Mouse (Mus musculus): ENCODE measurements around the gene Thbs2. TPM values are rescaled to one million over a fixed set of nuclear protein-coding genes. Genes with fewer than 3 reads are reported as not detected.

Thbs2 gene
- 2.2 and 7.4 TPM in 2 replicates for polyA plus RNA-seq (2016; fragmentation: Nextera tagmentation; extraction: Ambion mirVana)

DNA sequence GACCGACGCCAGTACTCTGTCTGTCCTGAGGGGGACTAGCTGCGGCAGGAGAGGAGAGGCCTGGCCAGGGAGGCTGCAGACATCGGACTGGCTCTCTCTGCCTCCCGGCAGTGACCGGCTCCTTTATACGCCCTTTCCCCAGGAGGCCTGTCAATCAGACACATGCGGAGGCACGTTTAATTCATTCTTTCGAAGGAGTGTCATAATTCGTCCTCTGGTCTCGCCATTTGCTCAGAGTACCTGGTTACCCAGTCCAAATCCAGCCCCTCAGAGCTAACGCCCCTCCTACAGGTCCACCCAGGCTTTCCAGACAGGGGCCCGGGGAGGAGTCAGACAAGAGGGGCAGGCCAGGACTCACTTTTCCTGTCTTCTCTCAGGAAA lies at the start of gene Thbs2:
Gene Thbs2, minus strand, starts transcription at position 242 of the 381 bp plus-strand sequence.
- peaks cover 6% of the 10 kb centered on the region; the same call in 1 of the 2 replicates for H3K27me3 ChIP-seq (ENCODE audit: insufficient read depth, poor library complexity, severe bottlenecking)
- peak within 1 kb of the TSS; percentile 69 for H3K27ac ChIP-seq
- H3K4me1 ChIP-seq (replicated peaks) = peaks cover 23% of the 10 kb centered on the region
- DNase-seq (ENCODE audit: low spot score) = peak; percentile 63
- H3K36me3 ChIP-seq = no peaks in the 10 kb centered on the region
- peak within 1 kb of the TSS; percentile 45 for H3K4me3 ChIP-seq
- under 1% methylated on average over 14 of the region's 14 CpGs for WGBS
- no peaks in the 10 kb centered on the region for H3K9me3 ChIP-seq

DNA sequence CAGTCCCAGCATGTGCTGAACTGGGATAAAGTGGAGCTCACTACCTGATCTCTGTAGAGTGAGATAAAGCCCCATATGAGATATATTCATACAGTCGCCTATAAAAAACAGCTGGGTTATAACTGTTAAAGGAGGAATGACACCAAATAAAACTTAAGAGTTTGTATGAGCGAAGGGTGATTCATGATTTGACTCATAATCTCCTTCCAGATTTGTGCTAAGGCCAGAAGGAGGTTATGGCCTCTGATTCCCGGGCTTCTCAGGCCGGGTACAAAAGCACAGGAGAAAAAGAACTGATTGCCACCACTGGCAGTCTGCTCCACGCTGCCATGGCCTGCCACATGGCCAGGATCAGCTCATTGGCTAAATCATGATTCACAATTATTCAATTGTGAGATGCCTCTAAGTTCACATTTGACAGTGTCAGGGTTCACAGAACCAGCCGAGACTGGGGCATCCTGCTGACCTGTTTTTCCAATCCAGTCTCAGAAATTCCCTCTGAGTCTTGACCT lies 41.5 kb upstream of the Thbs2 start:
- H3K36me3 ChIP-seq = no peaks in the 10 kb centered on the region
- H3K4me3 ChIP-seq = no peak overlapping the region
- no peak overlapping the region for H3K27ac ChIP-seq
- no peaks in the 10 kb centered on the region for H3K27me3 ChIP-seq (ENCODE audit: insufficient read depth, poor library complexity, severe bottlenecking)
- 74% methylated on average over 6 of the region's 6 CpGs for WGBS
- peaks cover 11% of the 10 kb centered on the region; the same call in 1 of the 2 replicates for H3K4me1 ChIP-seq (replicated peaks)
- H3K9me3 ChIP-seq = no peaks in the 10 kb centered on the region
- DNase-seq (ENCODE audit: low spot score) = no peak

DNA sequence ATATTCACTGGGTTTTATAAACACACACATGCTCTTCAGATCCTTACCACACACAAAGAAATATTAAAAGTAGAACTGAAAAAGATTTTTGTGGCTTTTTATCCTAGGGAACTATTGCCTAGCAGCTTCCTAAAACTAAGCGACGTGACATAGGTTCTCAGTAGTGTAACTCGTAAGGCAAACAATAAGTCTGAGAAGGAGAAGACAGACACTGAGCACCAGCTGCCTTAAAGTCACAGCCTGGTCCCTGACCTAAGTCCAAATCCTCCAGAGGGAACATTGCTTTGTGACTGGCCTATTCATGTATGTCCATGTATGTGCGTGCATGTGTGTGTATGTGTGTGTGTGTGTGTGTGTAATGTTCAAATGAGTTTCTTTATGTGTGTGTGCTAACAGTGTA lies 40.3 kb upstream of the Thbs2 start:
- 71% methylated on average over 4 of the region's 4 CpGs for WGBS
- no peaks in the 10 kb centered on the region for H3K36me3 ChIP-seq
- no peak overlapping the region for H3K4me3 ChIP-seq
- H3K9me3 ChIP-seq = no peaks in the 10 kb centered on the region
- no peaks in the 10 kb centered on the region for H3K27me3 ChIP-seq (ENCODE audit: insufficient read depth, poor library complexity, severe bottlenecking)
- peaks cover 11% of the 10 kb centered on the region; the same call in 1 of the 2 replicates for H3K4me1 ChIP-seq (replicated peaks)
- H3K27ac ChIP-seq = no peak overlapping the region
- DNase-seq (ENCODE audit: low spot score) = no peak

DNA sequence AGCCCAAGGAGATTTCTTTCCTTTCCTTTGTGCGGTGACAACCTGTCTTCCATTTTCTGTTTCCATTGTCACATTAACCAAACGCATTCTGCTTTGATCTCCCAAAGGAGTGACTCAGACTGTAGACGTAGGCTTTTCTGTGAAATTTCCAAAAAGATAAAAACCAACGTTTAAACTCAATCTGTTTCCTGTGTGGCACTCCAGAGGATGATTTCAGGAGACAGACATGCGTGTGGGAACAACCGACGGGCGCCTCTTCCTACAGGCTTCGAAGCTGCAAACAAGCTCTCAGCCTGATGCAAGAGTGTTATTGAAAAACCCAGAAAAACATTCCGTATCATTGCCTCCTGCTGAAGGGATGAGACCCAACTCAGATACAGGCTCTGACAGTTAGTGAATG lies 39.9 kb upstream of the Thbs2 start:
- Histone ChIP-seq H3K36me3 (no peaks in the 10 kb centered on the region), H3K4me3 (no peak overlapping the region), H3K4me1 (replicated peaks) (peaks cover 11% of the 10 kb centered on the region; the same call in 1 of the 2 replicates), H3K27ac (no peak overlapping the region), H3K9me3 (no peaks in the 10 kb centered on the region), H3K27me3 (ENCODE audit: insufficient read depth, poor library complexity, severe bottlenecking) (no peaks in the 10 kb centered on the region)
- DNase-seq (ENCODE audit: low spot score) = no peak
- WGBS = 67% methylated on average over 10 of the region's 10 CpGs

DNA sequence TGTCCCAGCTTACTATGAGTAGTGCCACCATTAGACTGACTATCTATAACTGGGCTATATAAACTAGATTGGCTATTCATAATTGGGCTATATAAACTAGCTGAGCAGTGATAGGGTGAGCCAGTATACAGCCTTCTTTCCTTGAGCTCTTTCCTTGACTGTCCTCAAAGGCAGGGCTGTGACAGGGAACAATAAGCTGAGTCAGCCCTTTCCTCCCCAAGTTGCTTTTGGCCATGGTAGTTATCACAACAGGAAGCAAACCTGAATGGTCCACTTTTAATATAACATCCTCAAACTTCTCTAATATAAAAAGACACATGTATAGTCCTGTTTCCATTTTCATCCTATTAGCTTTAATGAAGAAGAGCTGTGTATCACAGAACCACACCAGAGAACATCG lies 39.0 kb upstream of the Thbs2 start:
- H3K9me3 ChIP-seq = no peaks in the 10 kb centered on the region

DNA sequence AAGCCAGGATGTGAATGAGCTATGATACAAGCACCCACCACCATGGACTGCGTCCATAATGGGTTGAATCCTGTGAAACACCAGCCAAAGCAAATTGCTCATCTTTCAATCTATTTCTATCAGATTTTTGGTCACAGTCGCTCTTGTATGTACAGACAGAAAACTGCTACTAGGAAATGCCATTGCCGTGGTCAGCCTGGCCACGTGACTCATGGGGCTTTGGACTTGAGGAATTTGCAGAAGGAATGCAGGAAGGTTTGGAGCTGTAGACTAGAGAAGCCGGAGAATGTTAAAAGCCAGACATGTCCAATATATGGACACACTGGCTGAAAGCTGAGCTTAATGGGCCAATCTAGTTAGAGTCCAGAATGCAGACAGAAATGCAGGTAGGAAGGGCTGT lies 36.6 kb upstream of the Thbs2 start:
- H3K36me3 ChIP-seq = no peaks in the 10 kb centered on the region
- H3K27me3 ChIP-seq (ENCODE audit: insufficient read depth, poor library complexity, severe bottlenecking) = no peaks in the 10 kb centered on the region
- no peak for DNase-seq (ENCODE audit: low spot score)
- H3K9me3 ChIP-seq = no peaks in the 10 kb centered on the region
- WGBS = 84% methylated on average over 5 of the region's 5 CpGs
- H3K4me1 ChIP-seq (replicated peaks) = peaks cover 17% of the 10 kb centered on the region
- no peak overlapping the region for H3K27ac ChIP-seq
- H3K4me3 ChIP-seq = no peak overlapping the region

More for the DNA sequence above, 39.0 kb upstream of the Thbs2 start:
- H3K36me3 ChIP-seq = no peaks in the 10 kb centered on the region
- no peak overlapping the region for H3K4me3 ChIP-seq
- WGBS = 94% methylated on average over 1 of the region's 1 CpGs
- H3K27me3 ChIP-seq (ENCODE audit: insufficient read depth, poor library complexity, severe bottlenecking) = no peaks in the 10 kb centered on the region
- H3K27ac ChIP-seq = no peak overlapping the region
- DNase-seq (ENCODE audit: low spot score) = no peak
- H3K4me1 ChIP-seq (replicated peaks) = peaks cover 13% of the 10 kb centered on the region

DNA sequence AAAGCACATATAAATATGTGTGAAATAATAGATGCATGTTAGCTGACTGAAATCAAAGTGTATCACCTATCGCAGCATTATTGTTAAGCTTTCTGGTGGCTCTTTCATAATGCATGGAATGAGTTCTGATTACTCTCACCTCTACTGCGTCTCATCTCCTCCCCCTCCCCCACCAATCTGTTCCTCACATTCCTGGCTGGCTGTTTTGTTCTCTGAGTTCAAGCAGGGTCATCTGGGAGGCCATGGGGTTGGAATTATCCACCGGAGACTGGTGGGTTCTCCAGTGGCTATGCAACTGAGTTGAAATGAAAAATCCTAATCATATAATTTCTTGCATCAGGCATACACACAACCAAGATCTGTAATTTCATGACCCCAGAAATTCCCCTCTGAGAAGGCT lies 33.4 kb upstream of the Thbs2 start:
- DNase-seq (ENCODE audit: low spot score) = no peak

DNA sequence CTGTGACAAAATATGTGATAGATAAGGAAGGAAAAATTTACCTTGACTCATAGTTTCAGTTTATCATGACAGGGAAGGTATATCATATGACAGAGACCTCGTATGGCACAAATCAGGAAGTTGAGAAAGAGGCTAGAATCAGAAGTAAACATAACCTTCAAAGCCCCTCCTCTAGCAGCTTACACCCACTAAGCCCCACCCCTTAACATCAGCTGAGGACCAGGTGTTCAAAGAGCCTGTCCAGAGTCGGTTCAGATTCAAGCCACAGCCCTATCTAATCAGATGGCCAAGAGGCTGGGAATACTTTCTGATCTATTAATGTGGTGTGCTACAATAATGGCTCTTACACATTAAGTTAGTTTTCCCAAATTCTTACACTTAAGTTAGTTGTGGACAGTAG lies 30.8 kb upstream of the Thbs2 start:
- H3K4me1 ChIP-seq (replicated peaks) = peaks cover 10% of the 10 kb centered on the region
- 69% methylated on average over 2 of the region's 2 CpGs for WGBS
- H3K27me3 ChIP-seq (ENCODE audit: insufficient read depth, poor library complexity, severe bottlenecking) = no peaks in the 10 kb centered on the region
- no peak overlapping the region for H3K4me3 ChIP-seq
- no peaks in the 10 kb centered on the region for H3K9me3 ChIP-seq
- no peak overlapping the region for H3K27ac ChIP-seq
- no peaks in the 10 kb centered on the region for H3K36me3 ChIP-seq
- no peak for DNase-seq (ENCODE audit: low spot score)

More for the DNA sequence above, 33.4 kb upstream of the Thbs2 start:
- Histone ChIP-seq H3K27ac (no peak overlapping the region), H3K4me3 (no peak overlapping the region), H3K4me1 (replicated peaks) (peaks cover 10% of the 10 kb centered on the region), H3K9me3 (no peaks in the 10 kb centered on the region), H3K36me3 (no peaks in the 10 kb centered on the region), H3K27me3 (ENCODE audit: insufficient read depth, poor library complexity, severe bottlenecking) (no peaks in the 10 kb centered on the region)
- WGBS = 27% methylated on average over 3 of the region's 3 CpGs

DNA sequence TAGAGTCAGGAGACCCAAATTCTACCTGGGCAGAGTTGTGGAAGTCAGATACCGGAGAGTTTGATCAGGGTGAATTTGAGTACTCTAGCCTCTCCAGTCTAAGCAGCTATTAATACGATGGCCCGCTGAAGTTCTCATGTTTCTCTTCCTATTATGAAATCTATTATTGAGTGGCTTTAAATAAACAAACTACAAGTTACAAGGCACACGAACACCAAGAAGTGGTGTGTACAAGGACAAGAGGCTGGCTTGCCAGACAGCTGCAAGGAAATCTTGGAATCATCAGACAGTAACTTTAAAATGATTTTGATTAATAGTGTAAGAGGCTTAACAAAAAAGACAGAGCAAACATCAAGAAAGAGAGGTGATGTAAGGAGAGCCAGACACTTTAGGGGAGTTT lies 27.3 kb upstream of the Thbs2 start:
- Histone ChIP-seq H3K9me3 (no peaks in the 10 kb centered on the region), H3K4me1 (replicated peaks) (peaks cover 11% of the 10 kb centered on the region), H3K36me3 (no peaks in the 10 kb centered on the region), H3K27ac (no peak overlapping the region), H3K27me3 (ENCODE audit: insufficient read depth, poor library complexity, severe bottlenecking) (no peaks in the 10 kb centered on the region), H3K4me3 (no peak overlapping the region)
- DNase-seq (ENCODE audit: low spot score) = no peak
- WGBS = 87% methylated on average over 4 of the region's 4 CpGs

DNA sequence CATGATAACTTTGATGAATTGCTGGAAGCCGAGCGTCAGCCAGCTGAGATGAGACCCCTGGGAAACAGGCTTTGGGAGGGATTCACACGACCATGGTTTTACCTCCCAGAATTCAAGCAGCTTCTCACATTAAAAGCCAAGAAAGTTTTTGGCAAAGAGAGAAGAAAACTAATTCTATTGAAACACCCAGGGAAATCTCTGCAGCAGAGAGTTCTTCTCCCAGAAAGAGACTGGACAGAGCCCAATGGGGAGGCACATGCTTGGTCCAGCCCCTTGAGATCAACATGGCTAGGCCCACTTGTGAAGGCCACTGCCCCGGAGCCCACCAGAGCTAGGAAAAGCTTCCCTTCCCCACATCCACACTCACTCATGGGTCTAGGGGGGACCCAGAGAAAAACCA lies 26.9 kb upstream of the Thbs2 start:
- Histone ChIP-seq H3K27ac (no peak overlapping the region), H3K36me3 (no peaks in the 10 kb centered on the region), H3K27me3 (ENCODE audit: insufficient read depth, poor library complexity, severe bottlenecking) (no peaks in the 10 kb centered on the region), H3K4me1 (replicated peaks) (peaks cover 11% of the 10 kb centered on the region), H3K9me3 (no peaks in the 10 kb centered on the region), H3K4me3 (no peak overlapping the region)
- no peak for DNase-seq (ENCODE audit: low spot score)
- WGBS = 91% methylated on average over 4 of the region's 4 CpGs

DNA sequence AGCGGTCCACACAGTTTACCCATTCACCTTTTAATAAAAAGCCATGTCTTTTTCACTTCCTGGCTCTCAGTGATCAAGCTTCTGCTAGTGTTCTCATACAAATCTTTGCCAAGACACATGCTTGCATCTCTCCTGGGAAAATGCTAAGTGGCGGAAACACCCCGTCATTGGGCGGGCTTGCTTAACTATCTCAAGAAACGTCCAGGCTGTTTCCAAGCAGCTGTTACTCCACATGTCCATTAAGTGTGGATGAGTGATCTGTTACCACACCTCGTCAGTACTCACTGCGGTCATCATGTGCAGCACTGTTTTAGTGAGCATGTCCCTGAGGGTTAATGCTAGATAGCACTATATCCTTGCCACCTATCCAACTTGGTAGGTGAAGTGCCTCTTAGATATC lies 26.2 kb upstream of the Thbs2 start:
- H3K27ac ChIP-seq = no peak overlapping the region
- DNase-seq (ENCODE audit: low spot score) = no peak
- no peaks in the 10 kb centered on the region for H3K9me3 ChIP-seq
- peaks cover 17% of the 10 kb centered on the region for H3K4me1 ChIP-seq (replicated peaks)
- no peaks in the 10 kb centered on the region for H3K36me3 ChIP-seq
- no peaks in the 10 kb centered on the region for H3K27me3 ChIP-seq (ENCODE audit: insufficient read depth, poor library complexity, severe bottlenecking)
- WGBS = 83% methylated on average over 7 of the region's 7 CpGs
- no peak overlapping the region for H3K4me3 ChIP-seq

DNA sequence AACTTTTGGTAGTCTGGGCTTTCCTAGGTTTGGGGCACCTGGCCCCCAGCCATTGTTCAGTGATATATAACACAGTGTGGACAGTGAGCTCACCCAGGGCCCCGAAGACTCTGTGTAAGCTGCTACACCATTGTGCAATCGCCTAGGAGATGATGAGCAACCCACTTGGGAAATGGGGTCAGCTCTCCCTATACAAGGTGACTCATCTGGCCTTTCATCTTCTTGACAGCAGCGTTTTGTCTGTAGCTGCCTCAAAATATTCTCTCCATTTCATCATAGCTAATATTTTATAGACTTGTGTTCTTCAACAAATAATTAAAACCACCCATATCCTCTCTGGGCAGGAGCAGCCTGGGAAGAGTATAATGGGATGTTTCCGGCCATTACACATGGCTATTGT lies 24.8 kb upstream of the Thbs2 start:
- no peaks in the 10 kb centered on the region for H3K27me3 ChIP-seq (ENCODE audit: insufficient read depth, poor library complexity, severe bottlenecking)
- no peaks in the 10 kb centered on the region for H3K36me3 ChIP-seq
- no peak overlapping the region for H3K4me3 ChIP-seq
- no peak for DNase-seq (ENCODE audit: low spot score)
- H3K9me3 ChIP-seq = no peaks in the 10 kb centered on the region
- no peak overlapping the region for H3K27ac ChIP-seq
- peaks cover 29% of the 10 kb centered on the region for H3K4me1 ChIP-seq (replicated peaks)
- 45% methylated on average over 4 of the region's 4 CpGs for WGBS

DNA sequence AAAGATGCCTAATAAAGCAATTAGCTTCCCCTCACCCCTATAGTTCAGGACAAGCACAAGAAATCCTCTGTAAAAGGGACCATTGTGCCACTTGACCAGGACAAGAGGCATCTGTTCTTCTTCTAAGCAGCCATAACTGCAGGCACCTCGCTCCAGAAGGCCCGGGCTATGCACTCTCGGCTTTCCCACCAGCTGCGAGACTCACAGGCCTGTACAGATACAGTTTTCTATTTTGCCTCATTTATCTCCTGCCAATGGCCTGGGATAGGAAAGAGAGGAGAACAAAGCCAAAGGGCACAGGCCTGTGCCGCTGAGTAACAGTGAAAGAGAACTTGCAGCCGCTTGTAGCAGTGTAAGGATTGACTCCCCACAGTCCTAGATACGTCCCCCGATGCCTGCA lies 20.7 kb upstream of the Thbs2 start:
- Histone ChIP-seq H3K9me3 (no peaks in the 10 kb centered on the region), H3K36me3 (no peaks in the 10 kb centered on the region), H3K4me3 (no peak overlapping the region), H3K27me3 (ENCODE audit: insufficient read depth, poor library complexity, severe bottlenecking) (no peaks in the 10 kb centered on the region), H3K27ac (peak overlapping the region; percentile 59), H3K4me1 (replicated peaks) (peaks cover 29% of the 10 kb centered on the region)
- 56% methylated on average over 8 of the region's 8 CpGs for WGBS
- DNase-seq (ENCODE audit: low spot score) = peak; percentile 35

DNA sequence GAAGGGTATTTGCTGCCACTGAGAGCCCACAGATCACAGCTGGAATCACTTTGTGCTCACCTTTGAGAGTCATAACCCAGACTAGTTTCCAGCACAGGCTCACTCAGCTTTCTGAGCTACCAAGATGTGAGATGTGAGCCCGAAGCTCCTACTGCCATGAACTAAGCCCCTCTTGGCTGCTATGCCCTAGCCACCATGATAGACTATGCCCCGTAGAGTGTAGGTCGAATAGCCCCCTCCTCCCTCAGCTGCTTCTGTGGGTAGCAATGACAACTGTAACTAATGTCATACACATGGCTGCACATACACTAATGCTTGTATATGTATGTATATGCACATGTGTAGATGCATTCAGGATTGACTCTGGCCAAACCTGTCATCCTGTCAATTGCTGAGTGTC lies 20.3 kb upstream of the Thbs2 start:
- H3K27me3 ChIP-seq (ENCODE audit: insufficient read depth, poor library complexity, severe bottlenecking) = no peaks in the 10 kb centered on the region
- no peak overlapping the region for H3K4me3 ChIP-seq
- no peak overlapping the region for H3K27ac ChIP-seq
- H3K36me3 ChIP-seq = no peaks in the 10 kb centered on the region
- WGBS = 77% methylated on average over 3 of the region's 3 CpGs
- H3K4me1 ChIP-seq (replicated peaks) = peaks cover 29% of the 10 kb centered on the region
- no peak for DNase-seq (ENCODE audit: low spot score)
- no peaks in the 10 kb centered on the region for H3K9me3 ChIP-seq
